Mouse (Mus musculus) cerebellum, postnatal 10 days (tissue): ENCODE data around the gene 4930426L09Rik.

Source experiments
- DNase-seq, 2 experiments: peaks; one replicate each; pipeline ENCODE4 v3.0.0; 2021; ENCODE audit warnings: mixed read lengths in 2 of 2

The 4930426L09Rik gene

GRCm38 (mm10) chr2:18998054-18998478, at the start of gene 4930426L09Rik, which contains the start of gene Pip4k2a:
Gene 4930426L09Rik (plus strand): TSS chr2:18998343.
Gene Pip4k2a (minus strand): TSS chr2:18998126.
- peak; percentile 94 to 96 for DNase-seq

- no peak for DNase-seq
Observed at GRCm38 (mm10) chr2:18948741-18949140, 49.4 kb upstream of the 4930426L09Rik start.

DNA sequence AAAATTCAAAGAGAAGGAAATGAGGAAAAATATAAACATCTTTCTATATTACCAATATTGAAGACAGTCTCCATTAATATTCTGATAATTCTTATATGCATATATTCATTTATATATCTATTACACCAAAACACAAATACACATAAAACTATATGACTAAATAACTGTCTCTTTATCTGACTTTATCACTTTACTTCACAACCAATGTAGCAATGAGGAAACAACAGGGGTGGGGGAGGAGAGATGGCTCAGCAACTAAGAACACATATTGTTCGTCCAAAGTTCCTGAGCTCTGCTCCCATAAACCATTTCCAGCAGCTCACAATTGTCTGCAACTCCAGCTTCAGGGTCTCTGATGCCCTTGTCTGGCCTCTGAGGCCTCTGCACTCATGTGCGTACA, 47.4 kb upstream of the 4930426L09Rik start:
- DNase-seq: no peak

DNA sequence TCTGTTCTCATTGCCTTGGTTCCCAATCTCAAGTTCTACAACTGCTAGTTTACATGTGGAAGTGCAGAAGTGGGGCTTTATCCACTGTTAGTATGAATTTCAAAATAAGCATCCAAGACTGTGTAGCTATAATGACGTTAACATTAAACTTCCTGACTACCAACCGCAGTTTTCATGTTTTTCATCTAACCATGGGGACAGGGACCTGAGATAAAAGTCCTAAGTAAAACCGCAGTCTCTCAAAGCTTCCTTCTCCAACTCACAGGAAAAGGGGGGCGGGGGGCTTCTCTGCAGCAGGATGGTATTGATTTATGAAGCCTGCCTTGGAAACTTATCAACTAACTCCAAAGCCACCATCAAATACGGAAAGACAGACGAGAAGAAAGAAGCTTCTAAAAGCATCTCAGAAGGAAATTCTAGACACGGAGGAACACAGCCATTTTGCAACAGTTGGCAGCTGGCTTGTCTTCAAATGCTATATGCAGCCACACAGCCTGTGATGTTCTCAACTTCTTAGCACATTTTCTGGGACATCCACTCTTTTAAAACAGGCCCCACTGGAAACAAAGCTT, 46.0 kb upstream of the 4930426L09Rik start:
- DNase-seq: no peak

DNA sequence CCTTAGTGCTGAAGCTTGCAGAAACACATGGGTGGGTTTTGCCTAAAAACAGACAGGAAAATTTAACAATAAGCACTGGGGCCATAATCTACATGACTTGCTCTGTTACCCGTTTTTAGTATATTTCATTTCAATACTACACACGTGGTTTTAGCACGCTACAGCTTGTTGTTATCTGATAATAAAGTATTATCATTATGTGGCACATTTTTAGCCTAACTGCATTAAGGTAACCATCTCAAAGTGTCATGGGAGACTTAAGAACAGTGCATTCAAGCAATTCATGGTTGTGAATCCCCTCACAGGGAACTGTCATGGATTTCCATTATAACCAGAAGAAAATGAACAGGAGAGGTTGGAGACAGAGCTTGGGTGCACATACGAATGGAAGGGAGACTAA, 43.7 kb upstream of the 4930426L09Rik start:
- no peak for DNase-seq

DNA sequence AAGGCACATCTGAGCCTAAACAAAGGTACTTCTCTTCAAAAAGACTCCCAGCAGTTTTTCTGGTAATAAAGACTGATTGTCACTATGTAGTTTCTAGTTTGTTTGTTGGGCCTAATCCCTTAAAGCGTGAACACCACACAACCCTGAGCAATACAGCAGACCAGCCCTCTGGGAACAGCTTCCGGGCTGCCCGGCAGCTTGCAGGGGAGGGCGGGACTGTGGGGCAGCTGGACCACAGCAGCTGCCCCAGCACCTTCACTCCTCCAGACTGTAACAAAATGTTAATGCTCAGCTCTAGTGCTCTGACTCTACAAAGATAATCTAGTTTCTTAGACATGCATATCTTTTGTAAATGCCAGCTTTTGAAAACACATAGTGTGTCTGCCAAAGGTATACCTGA, 43.1 kb upstream of the 4930426L09Rik start:
- DNase-seq: no peak

DNA sequence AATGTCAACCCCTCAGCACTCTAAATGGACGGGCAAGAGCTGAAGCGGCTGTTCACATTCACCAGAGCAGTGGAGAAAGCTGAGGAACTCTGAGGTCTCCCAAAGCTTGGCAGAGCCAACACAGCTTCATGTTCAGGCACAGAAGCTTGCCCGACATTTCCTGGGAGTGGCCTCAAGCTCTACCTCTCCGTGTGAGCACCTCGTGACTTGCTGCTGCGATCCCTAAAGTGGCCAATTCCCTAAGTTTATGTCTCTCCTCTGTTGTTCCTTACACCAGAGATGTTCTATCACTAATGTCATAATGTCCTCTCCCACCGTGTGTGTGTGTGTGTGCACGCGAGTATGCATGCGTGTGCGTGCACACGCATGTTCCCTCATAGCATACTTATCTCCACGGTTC, 42.5 kb upstream of the 4930426L09Rik start:
- no peak for DNase-seq

- no peak for DNase-seq
Observed at GRCm38 (mm10) chr2:18956424-18956823, 41.7 kb upstream of the 4930426L09Rik start.

DNA sequence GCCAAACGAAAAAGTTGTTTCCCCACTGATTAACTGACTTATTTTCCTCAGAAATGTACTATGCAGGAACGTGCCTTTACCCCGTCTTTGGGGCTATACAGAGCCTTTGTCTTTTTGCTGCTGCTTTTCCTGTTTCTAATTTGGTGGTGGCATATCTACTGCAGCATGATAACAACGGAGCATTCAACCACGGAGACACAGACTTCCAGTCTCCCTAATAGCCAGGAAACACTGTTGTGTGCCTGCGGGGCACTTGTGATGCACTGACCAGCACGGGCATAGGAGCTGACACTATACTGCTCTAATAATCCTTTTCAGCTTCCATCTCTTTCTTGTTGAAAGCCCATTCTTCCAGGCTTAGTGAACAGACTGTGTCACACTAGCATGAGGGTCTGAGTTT, 41.2 kb upstream of the 4930426L09Rik start:
- no peak for DNase-seq

GRCm38 (mm10) chr2:18957459-18957858, 40.7 kb upstream of the 4930426L09Rik start:
- no peak for DNase-seq

- DNase-seq: peak in 1 of 2 experiments; percentile 19
Observed at GRCm38 (mm10) chr2:18958044-18958443, 40.1 kb upstream of the 4930426L09Rik start.

GRCm38 (mm10) chr2:18958501-18958900, 39.6 kb upstream of the 4930426L09Rik start:
- DNase-seq: no peak

DNA sequence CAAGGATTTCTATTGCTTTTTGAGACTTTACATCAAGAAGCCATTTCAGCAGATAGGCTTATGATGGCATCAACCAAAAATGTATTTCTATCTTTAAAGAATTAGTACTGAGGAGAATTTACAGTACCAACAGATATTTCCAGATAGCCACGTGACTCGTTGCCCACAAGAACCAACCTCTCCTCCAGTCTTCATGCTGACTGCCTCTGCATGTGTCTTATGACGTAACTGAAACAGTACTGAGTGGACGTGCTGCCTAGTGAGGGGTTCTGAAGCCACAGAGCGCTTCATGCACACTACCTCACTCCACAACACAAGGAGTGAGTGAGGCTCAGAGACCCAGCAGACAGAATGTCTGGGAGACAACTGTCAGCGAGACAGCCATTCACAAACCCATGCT, 39.1 kb upstream of the 4930426L09Rik start:
- DNase-seq: no peak

- DNase-seq: no peak
Observed at GRCm38 (mm10) chr2:18959558-18959957, 38.6 kb upstream of the 4930426L09Rik start.

GRCm38 (mm10) chr2:18960376-18960973, 37.7 kb upstream of the 4930426L09Rik start:
- DNase-seq: no peak

GRCm38 (mm10) chr2:18962502-18962901, 35.6 kb upstream of the 4930426L09Rik start:
- DNase-seq: no peak

DNA sequence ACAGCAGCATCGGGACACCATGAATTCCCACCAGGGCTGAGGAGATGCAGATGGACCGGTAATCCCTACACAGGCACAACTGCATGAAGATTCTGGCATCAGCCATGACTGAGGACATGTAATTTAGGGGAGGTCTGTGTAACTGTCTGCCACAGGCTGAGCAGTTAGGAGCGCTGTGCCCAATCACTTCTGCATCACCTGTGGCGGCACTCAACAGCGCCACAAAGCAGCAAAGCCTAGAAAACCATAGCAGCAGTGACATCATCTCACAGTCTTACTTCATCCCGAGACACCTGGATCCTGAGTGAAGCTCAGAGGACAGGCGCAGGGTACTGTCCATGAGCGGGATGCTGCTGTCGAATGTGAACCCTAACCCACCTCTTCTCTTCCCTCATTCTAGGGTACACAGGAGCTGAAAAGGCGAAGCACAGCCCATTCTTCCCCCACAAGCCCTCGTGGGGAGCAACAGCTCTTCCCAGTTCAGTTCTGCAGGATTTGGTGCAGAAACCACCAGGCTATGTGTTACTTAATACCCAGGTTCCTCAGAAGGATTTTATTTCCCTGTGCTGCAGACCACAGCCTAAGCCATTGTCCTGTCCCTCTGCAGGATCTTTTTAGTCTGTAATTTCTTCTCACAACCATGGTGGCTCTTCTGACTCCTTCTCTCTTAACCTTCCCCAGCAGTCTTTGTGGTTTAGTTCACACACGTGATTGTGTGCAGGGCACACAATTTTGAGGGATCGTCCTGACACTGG, 34.7 kb upstream of the 4930426L09Rik start:
- DNase-seq: no peak

GRCm38 (mm10) chr2:18965108-18965507, 33.0 kb upstream of the 4930426L09Rik start:
- peak in 1 of 2 experiments; percentile 8 for DNase-seq

DNA sequence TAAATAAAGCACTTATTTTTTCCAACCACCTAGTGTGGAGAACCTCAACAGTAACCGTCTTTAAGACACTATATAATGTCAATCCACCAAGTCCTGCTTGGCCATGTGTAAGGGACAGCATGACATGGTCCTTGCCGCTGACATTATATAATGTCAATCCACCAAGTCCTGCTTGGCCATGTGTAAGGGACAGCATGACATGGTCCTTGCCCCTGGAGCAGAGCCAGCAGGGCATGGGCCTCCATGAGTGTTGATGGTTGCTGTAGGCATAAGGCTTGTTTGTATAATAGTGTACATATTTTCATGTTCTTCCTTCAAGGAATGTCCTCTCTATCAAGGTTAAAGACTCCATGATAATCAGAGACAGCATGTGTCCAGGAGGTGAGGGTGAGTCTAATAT, 32.2 kb upstream of the 4930426L09Rik start:
- no peak for DNase-seq

- DNase-seq: no peak
Observed at GRCm38 (mm10) chr2:18966566-18966965, 31.6 kb upstream of the 4930426L09Rik start.

DNA sequence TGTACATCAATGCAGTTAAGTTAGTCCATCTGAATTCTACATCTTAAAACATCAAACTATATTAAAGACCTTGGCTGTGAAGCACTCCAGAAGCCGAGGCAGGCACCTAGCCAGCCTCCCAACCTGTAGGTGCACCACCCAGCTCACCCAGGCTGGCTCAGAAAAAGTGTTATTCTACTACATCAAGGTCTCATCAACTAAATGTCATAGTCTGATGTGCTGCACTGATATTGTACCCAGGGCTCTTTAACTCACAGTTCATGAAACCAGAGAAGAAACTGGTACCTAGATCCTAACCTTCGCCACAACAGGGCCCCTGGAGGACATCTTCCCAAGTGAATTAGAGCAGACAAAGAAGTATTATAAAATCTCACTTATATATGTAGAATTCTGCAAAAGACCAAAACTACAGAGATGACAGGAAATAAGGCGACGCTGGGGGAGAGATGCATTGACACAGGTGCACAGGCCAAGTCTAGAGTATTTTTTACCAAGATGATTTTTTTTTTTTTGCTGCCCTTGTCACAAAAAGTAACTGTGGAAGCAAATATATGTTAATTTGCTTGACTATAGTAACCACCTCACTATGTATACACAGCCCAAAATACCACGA, 30.6 kb upstream of the 4930426L09Rik start:
- no peak for DNase-seq

GRCm38 (mm10) chr2:18969066-18969681, 29.0 kb upstream of the 4930426L09Rik start:
- no peak for DNase-seq

DNA sequence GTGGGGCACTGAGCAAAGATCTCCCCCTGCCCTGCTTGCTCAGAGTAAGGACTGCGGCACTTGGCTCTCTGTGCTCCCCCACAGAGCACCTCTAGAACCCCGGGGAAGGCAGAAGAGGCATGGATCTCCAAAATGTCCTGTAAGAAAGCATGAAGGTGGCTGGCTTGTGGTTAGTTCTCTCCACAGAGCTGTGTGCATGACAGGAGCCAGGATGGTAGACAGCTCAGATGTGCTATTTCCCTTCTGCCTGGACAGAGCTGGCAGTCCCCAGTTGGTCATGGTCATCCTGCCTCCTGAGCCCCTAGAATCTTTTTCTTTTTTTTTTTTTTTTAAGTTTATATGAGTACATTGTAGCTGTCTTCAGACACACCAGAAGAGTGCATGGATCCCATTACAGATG, 27.7 kb upstream of the 4930426L09Rik start:
- no peak for DNase-seq
